Mouse (Mus musculus): Measurements from ENCODE around the gene Slc35f1.

- no peak for TF ChIP-seq E2F4 (IDR thresholded peaks at IDR 0.05; ENCODE audit: borderline replicate concordance, low read depth, low read length)
- no peak for TF ChIP-seq POLR2A (IDR thresholded peaks at IDR 0.05; ENCODE audit: control insufficient read depth in 1 of 2, insufficient read depth in 1 of 2, low read depth in 1 of 2, low read length in 2 of 2, poor library complexity in 1 of 2)
- no peak for TF ChIP-seq CTCF (IDR thresholded peaks at IDR 0.05 in 2 of 3, conservative IDR thresholded peaks at IDR 0.05 in 1 of 3; ENCODE audit: control insufficient read depth in 1 of 3, insufficient read depth in 1 of 3, low read depth in 2 of 3, low read length in 3 of 3, poor library complexity in 1 of 3, severe bottlenecking in 1 of 3)
- TF ChIP-seq ELF1 (IDR thresholded peaks at IDR 0.05; ENCODE audit: low read depth, low read length) = no peak
- no peak for TF ChIP-seq USF1 (IDR thresholded peaks at IDR 0.05; ENCODE audit: low read depth, low read length)
- TF ChIP-seq EP300 (IDR thresholded peaks at IDR 0.05; ENCODE audit: low read depth in 1 of 2, low read length in 2 of 2) = no peak
- TF ChIP-seq GABPA (IDR thresholded peaks at IDR 0.05; ENCODE audit: low read depth, low read length) = no peak
- no peak for TF ChIP-seq ZNF384 (IDR thresholded peaks at IDR 0.05; ENCODE audit: low read depth, low read length)
These were observed 214.6 kb downstream of the Slc35f1 start for GRCm38 (mm10) chr10:52904914-52905313.

All from MEL (cell line).